Mouse (Mus musculus) liver, embryonic 14.5 days (tissue): ENCODE measurements around the gene Bcas1.

ENCODE experiments used
- CTCF ChIP-seq: IDR thresholded peaks from 2 replicates; pipeline ENCODE4 v1.5.1; 2016; ENCODE audit warnings: antibody characterized with exemption, low read depth, control low read depth
- EP300 ChIP-seq: IDR thresholded peaks from 2 replicates; pipeline ENCODE4 v1.6.1; 2016; ENCODE audit warnings: antibody characterized with exemption, low read depth

DNA sequence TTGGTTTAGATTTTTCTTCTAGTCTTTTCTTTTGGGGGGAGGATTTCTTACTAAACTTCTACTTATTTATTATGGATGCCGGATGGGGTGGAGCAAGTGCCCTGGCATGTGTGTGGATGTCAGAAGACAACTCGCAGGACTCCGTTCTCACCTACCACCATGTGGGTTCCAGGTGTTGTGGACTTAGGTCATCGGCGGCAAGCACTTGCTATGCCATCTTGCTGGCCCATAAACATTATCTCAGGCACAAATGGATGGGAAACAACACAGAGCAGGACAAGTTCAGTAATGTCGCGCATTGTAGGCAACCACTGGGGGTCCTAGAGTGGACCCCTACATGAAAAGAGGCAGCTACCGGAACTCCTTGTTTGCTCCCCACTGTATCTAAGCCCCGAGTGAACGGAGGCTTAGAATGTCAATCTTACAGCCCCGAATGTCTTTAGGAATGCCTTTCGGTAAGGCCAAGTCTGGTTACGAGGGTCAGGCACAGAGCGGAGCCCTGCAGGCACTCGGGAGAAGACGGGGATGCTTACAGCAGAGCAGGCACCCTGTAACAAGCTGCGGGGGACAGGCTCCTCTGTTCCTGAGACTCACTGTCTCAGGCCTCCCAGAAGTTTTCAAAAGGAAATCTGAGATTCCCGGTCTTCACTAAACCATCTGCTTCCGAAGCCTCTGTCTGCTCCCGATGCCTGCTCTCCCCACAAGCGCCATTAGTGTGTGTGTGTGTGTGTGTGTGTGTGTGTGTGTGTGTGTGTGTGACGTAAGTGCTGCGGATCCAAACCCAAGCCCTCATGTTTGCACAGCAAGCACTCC is 16.8 kb downstream of the Bcas1 start:
- TF ChIP-seq CTCF, result no peak
- no peak for TF ChIP-seq EP300
